Mouse (Mus musculus) megakaryocyte, embryonic 14.5 days (primary cell): ENCODE measurements around the gene Espl1.

Experiments
- FLI1 ChIP-seq: IDR thresholded peaks from 2 replicates; pipeline ENCODE4 v1.6.1; 2012; ENCODE audit warnings: low read length, inconsistent platforms, mixed read lengths
- GATA1 ChIP-seq: IDR thresholded peaks from 3 replicates; pipeline ENCODE4 v1.6.1; 2012; ENCODE audit warnings: mixed read lengths, low read length, inconsistent platforms, borderline replicate concordance

GRCm38 (mm10) chr15:102324654-102325473 is 28.8 kb downstream of the Espl1 start:
- TF ChIP-seq FLI1: no peak
- no peak for TF ChIP-seq GATA1
